Mouse (Mus musculus) brain, adult 2 months (tissue): Measurements from ENCODE around the gene Gm34653.
A peak's percentile ranks its signal among the peaks of the same experiment; 100 is the strongest.
"Not testable (repeated sequence)": the region's sequence is repeated elsewhere in the genome, so short reads cannot be mapped to it uniquely, and the experiment has no call there.

Experiments
- DNase-seq: peaks from one replicate; pipeline ENCODE4 v3.0.0; 2011; ENCODE audit warnings: low read depth, low spot score

Gene Gm34653

GRCm38 (mm10) chr2:34815893-34816292 lies 16.9 kb upstream of the Gm34653 start:
- peak; percentile 48 for DNase-seq

- DNase-seq, result no peak
Measured at GRCm38 (mm10) chr2:34818492-34818891, 14.3 kb upstream of the Gm34653 start.

- peak; percentile 98 for DNase-seq
Measured at GRCm38 (mm10) chr2:34825827-34826459, 6.9 kb upstream of the Gm34653 start, which contains the start of gene Fbxw2. TSS of gene Fbxw2 (minus strand) at chr2:34826311.

- DNase-seq, result no peak
Measured at GRCm38 (mm10) chr2:34826460-34827231, 6.2 kb upstream of the Gm34653 start.

- no peak for DNase-seq
Measured at GRCm38 (mm10) chr2:34827591-34827990, 5.2 kb upstream of the Gm34653 start.

GRCm38 (mm10) chr2:34828026-34828425 lies 4.8 kb upstream of the Gm34653 start:
- no peak for DNase-seq

- DNase-seq, result not testable (repeated sequence)
Measured at GRCm38 (mm10) chr2:34830066-34830465, 2.7 kb upstream of the Gm34653 start.

GRCm38 (mm10) chr2:34833624-34834023 lies 817 bp downstream of the Gm34653 start:
- no peak for DNase-seq

- DNase-seq, result no peak
Measured at GRCm38 (mm10) chr2:34835669-34836068, 2.9 kb downstream of the Gm34653 start.

GRCm38 (mm10) chr2:34840143-34840542 lies 7.3 kb downstream of the Gm34653 start:
- not testable (repeated sequence) for DNase-seq

GRCm38 (mm10) chr2:34841706-34842105 lies 8.9 kb downstream of the Gm34653 start:
- peak; percentile 88 for DNase-seq

GRCm38 (mm10) chr2:34843211-34843939 lies 10.6 kb downstream of the Gm34653 start:
- peak; percentile 51 for DNase-seq

GRCm38 (mm10) chr2:34847702-34848101 lies 14.9 kb downstream of the Gm34653 start:
- DNase-seq, result no peak

- no peak for DNase-seq
Measured at GRCm38 (mm10) chr2:34855265-34855664, 22.5 kb downstream of the Gm34653 start.

GRCm38 (mm10) chr2:34857728-34858127 lies 24.9 kb downstream of the Gm34653 start:
- DNase-seq, result no peak

GRCm38 (mm10) chr2:34869680-34870079 lies 36.9 kb downstream of the Gm34653 start:
- DNase-seq, result peak; percentile 27

- DNase-seq, result peak; percentile 99
Measured at GRCm38 (mm10) chr2:34870520-34871474, 38.0 kb downstream of the Gm34653 start.

GRCm38 (mm10) chr2:34874271-34874670 lies 41.5 kb downstream of the Gm34653 start, which contains the start of gene Cutal:
TSS of gene Cutal (plus strand) at chr2:34874396.
- DNase-seq, result no peak

GRCm38 (mm10) chr2:34874816-34875345 lies 42.1 kb downstream of the Gm34653 start, which contains the start of gene Psmd5:
TSS of gene Psmd5 (minus strand) at chr2:34874968.
- no peak for DNase-seq

GRCm38 (mm10) chr2:34880054-34880453 lies 47.2 kb downstream of the Gm34653 start:
- DNase-seq, result no peak

- DNase-seq, result no peak
Measured at GRCm38 (mm10) chr2:34882757-34883156, 50.0 kb downstream of the Gm34653 start.
